ENCODE assay signal across 13 mouse cellular contexts in genomic region chr11:80808551-80809070, GRCm38 (mm10). TPM values are rescaled to one million over a fixed set of nuclear protein-coding genes. Genes with fewer than 3 reads are reported as not detected.
A peak's percentile ranks its signal among the peaks of the same experiment; 100 is the strongest.
DNase-seq lines count a peak whose midpoint lies in the region; ATAC-seq and TF ChIP-seq lines count a peak whose summit lies in the region.
"Had no signal": no experiment of that assay in that cellular context is flagged by ENCODE, and none has a peak within 500 bp of the region (broad histone marks: within the 10 kb centered on the region; RNA-seq: fewer than 3 reads in every experiment).

No protein-coding gene starts in this region.

- peak overlapping the region; percentile 79; the same call in 1 of the 2 replicates for H3K27ac ChIP-seq in layer of hippocampus, adult 2 months
- no peak overlapping the region for H3K27ac ChIP-seq in thymus, adult 2 months (ENCODE audit: control insufficient read depth, insufficient read depth, low read length)
- H3K27ac ChIP-seq: forebrain, embryonic 15.5 days; limb, embryonic 13.5 days; neural tube, embryonic 13.5 days had no signal

- no peaks in the 10 kb centered on the region for H3K4me1 ChIP-seq in thymus, adult 2 months (replicated peaks; ENCODE audit: control insufficient read depth, insufficient read depth, low read length)

- H3K36me3 ChIP-seq in thymus, adult 2 months (ENCODE audit: control insufficient read depth, insufficient read depth, low read length): no peaks in the 10 kb centered on the region
- H3K36me3 ChIP-seq: forebrain, embryonic 15.5 days; neural tube, embryonic 13.5 days had no signal

- ATAC-seq in cerebellum, adult (ENCODE audit: insufficient number of reproducible peaks, low FRiP score, low TSS enrichment): no peak
- ATAC-seq: forebrain, embryonic 15.5 days had no signal

- no peak for DNase-seq in layer of hippocampus, adult 2 months (ENCODE audit: low spot score in 2 of 2)
- DNase-seq in layer of hippocampus, adult 8-10 months (ENCODE audit: low spot score in 2 of 2): no peak
- peak; percentile 66 for DNase-seq in adrenal gland, postnatal 14 days
- peak; percentile 37 to 52 for DNase-seq in kidney, postnatal 36 days
- peak; percentile 51 for DNase-seq in mesoderm, embryonic 11.5 days (ENCODE audit: low read depth, low spot score)
- no peak for DNase-seq in spleen, postnatal 10 days (ENCODE audit: low spot score in 2 of 2)
- DNase-seq in thymus, adult 2 months: no peak
- DNase-seq: cerebellum, adult 9-11 months had no signal

- no peaks in the 10 kb centered on the region; the same call in 1 of the 2 replicates for H3K27me3 ChIP-seq in thymus, adult 2 months (ENCODE audit: control insufficient read depth, insufficient read depth, low read length)
- H3K27me3 ChIP-seq: forebrain, embryonic 15.5 days; limb, embryonic 13.5 days; neural tube, embryonic 13.5 days had no signal

- WGBS in thymus, adult 2 months: 77% methylated on average over 6 of the region's 6 CpGs

- H3K4me3 ChIP-seq in layer of hippocampus, adult 2 months: no peak overlapping the region
- no peak overlapping the region for H3K4me3 ChIP-seq in thymus, adult 2 months (ENCODE audit: control insufficient read depth, insufficient read depth, low read length)
- H3K4me3 ChIP-seq: forebrain, embryonic 15.5 days; limb, embryonic 13.5 days; neural tube, embryonic 13.5 days had no signal

- peak; percentile 33 for TF ChIP-seq CTCF in layer of hippocampus, adult 2 months (conservative IDR thresholded peaks at IDR 0.05)
- no peak for TF ChIP-seq CTCF in thymus, adult 2 months (IDR thresholded peaks at IDR 0.05; ENCODE audit: borderline replicate concordance, control insufficient read depth, extremely low read depth, insufficient read depth, low read length, poor library complexity)

- TF ChIP-seq POLR2A in thymus, adult 2 months (IDR thresholded peaks at IDR 0.05; ENCODE audit: control insufficient read depth, extremely low read depth, insufficient read depth, low read length, poor library complexity): no peak

RNA-seq across cellular contexts. Expression of gene Tmem98, which starts 1.4 kb away (rescaled TPM):
- 1 to 10 TPM; 6.0 to 9.0 TPM for total RNA-seq in layer of hippocampus, adult 2 months (2021)
- 10 to 100 TPM; 10.4 to 14.4 (median 12.2) TPM for total RNA-seq in layer of hippocampus, adult 8-10 months (2022)
- 32.9 and 34.5 TPM in 2 replicates for total RNA-seq in adrenal gland, postnatal 14 days (2021)
- polyA plus RNA-seq in thymus, adult 2 months (2012; rRNA removed): 8.0 and 10.9 TPM in 2 replicates

RNA-seq across cellular contexts. Expression of gene Myo1d, which starts 28.8 kb away (rescaled TPM):
- total RNA-seq in layer of hippocampus, adult 2 months (2021): 1 to 10 TPM; 6.2 to 8.0 TPM
- total RNA-seq in layer of hippocampus, adult 8-10 months (2022): 10 to 100 TPM in 3 of 4 experiments, 1 to 10 TPM in 1; 8.2 to 11.1 (median 10.2) TPM
- total RNA-seq in adrenal gland, postnatal 14 days (2021): 46.3 and 47.1 TPM in 2 replicates
- 4.6 and 5.9 TPM in 2 replicates for polyA plus RNA-seq in thymus, adult 2 months (2012; rRNA removed)

RNA-seq across cellular contexts. Expression of gene Spaca3, which starts 49.6 kb away (rescaled TPM):
- not detected for total RNA-seq in layer of hippocampus, adult 2 months (2021)
- not detected for total RNA-seq in layer of hippocampus, adult 8-10 months (2022)
- not detected in 2 replicates for total RNA-seq in adrenal gland, postnatal 14 days (2021)
- polyA plus RNA-seq in thymus, adult 2 months (2012; rRNA removed): 0.26 and 0.28 TPM in 2 replicates
- polyA plus RNA-seq: forebrain, embryonic 15.5 days; hindbrain, embryonic 11.5 days; limb, embryonic 13.5 days; neural tube, embryonic 13.5 days had no signal

Comparison
In these comparisons a context has a peak if more than half of its experiments do, and no peak if none do; other contexts are left out.
1. DNase-seq: peak in adrenal gland, postnatal 14 days (single experiment), kidney, postnatal 36 days (2 of 2) and mesoderm, embryonic 11.5 days (single experiment); none in layer of hippocampus, adult 2 months (0 of 2), layer of hippocampus, adult 8-10 months (0 of 2), spleen, postnatal 10 days (0 of 2) and thymus, adult 2 months (single experiment).